Mouse (Mus musculus) thymus, adult 2 months (tissue): ENCODE measurements around the gene Ebf1. TPM values are rescaled to one million over a fixed set of nuclear protein-coding genes. Genes with fewer than 3 reads are reported as not detected.

Experiments
- DNase-seq: peaks from one replicate; pipeline ENCODE4 v3.0.0; 2021
- H3K27ac ChIP-seq: fragments of 200-500 bp; 2 replicates; pipeline ENCODE4 v1.5.1; 2012; ENCODE audit warnings: low read length, control low read depth; ENCODE audit not compliant: control insufficient read depth, insufficient read depth
- H3K27me3 ChIP-seq: fragments of 200-500 bp; 2 replicates; pipeline ENCODE4 v1.6.1; 2012; ENCODE audit warnings: mild to moderate bottlenecking, low read length, moderate library complexity, mixed read lengths; ENCODE audit not compliant: control insufficient read depth, insufficient read depth
- H3K36me3 ChIP-seq: fragments of 200-500 bp; 2 replicates; pipeline ENCODE4 v1.6.1; 2012; ENCODE audit warnings: mild to moderate bottlenecking, low read length, moderate library complexity; ENCODE audit not compliant: control insufficient read depth, insufficient read depth
- H3K4me1 ChIP-seq: fragments of 200-500 bp; replicated peaks from 2 replicates; pipeline ENCODE4 v1.6.1; 2012; ENCODE audit warnings: low read length; ENCODE audit not compliant: control insufficient read depth, insufficient read depth
- H3K4me3 ChIP-seq: fragments of 200-500 bp; 2 replicates; pipeline ENCODE4 v1.5.1; 2012; ENCODE audit warnings: mild to moderate bottlenecking, low read length, control low read depth, moderate library complexity; ENCODE audit not compliant: control insufficient read depth, insufficient read depth
- CTCF ChIP-seq: fragments of 200-500 bp; IDR thresholded peaks from 2 replicates; pipeline ENCODE4 v1.5.1; 2012; ENCODE audit warnings: mild to moderate bottlenecking, control low read depth, low read length, moderate library complexity, borderline replicate concordance; ENCODE audit not compliant: control insufficient read depth, poor library complexity, insufficient read depth; ENCODE audit errors: extremely low read depth
- POLR2A ChIP-seq: fragments of 200-500 bp; IDR thresholded peaks from 2 replicates; pipeline ENCODE4 v1.6.1; 2012; ENCODE audit warnings: mild to moderate bottlenecking, low read length, control low read depth, moderate library complexity; ENCODE audit not compliant: control insufficient read depth, poor library complexity, insufficient read depth; ENCODE audit errors: extremely low read depth
- WGBS: fragments of 180-500 bp; shearing (Covaris S2); methylation state at CpG from one replicate; pipeline ENCODE4 v1.1.7; 2018; 5-methylcytosine and 5-hydroxymethylcytosine counted together
- polyA plus RNA-seq: library from polyadenylated mRNA; depleted of rRNA; stranded (reverse); fragments of >200 nt; gene quantifications from 2 replicates; pipeline ENCODE4 v1.2.3, GENCODE M21; 2012

Gene Ebf1
- polyA plus RNA-seq, 1 experiment: 4.4 TPM

GRCm38 (mm10) chr11:44785063-44785462 is 167.9 kb downstream of the Ebf1 start:
- TF ChIP-seq CTCF: no peak
- no peak for TF ChIP-seq POLR2A

GRCm38 (mm10) chr11:44785479-44785878 is 168.4 kb downstream of the Ebf1 start:
- Histone ChIP-seq H3K4me3 (no peak overlapping the region), H3K27me3 (no peaks in the 10 kb centered on the region), H3K27ac (no peak overlapping the region), H3K36me3 (no peaks in the 10 kb centered on the region), H3K4me1 (no peaks in the 10 kb centered on the region)
- DNase-seq: no peak
- WGBS: 96% methylated on average over 5 of the region's 5 CpGs
- TF ChIP-seq POLR2A (no peak), CTCF (no peak)

More at GRCm38 (mm10) chr11:44785063-44785462, 167.9 kb downstream of the Ebf1 start:
- Histone ChIP-seq H3K36me3 (no peaks in the 10 kb centered on the region), H3K27ac (no peak overlapping the region), H3K27me3 (no peaks in the 10 kb centered on the region), H3K4me1 (no peaks in the 10 kb centered on the region), H3K4me3 (no peak overlapping the region)
- 88% methylated on average over 7 of the region's 7 CpGs for WGBS
- DNase-seq: no peak

GRCm38 (mm10) chr11:44788003-44788402 is 170.9 kb downstream of the Ebf1 start:
- H3K27me3 ChIP-seq: no peaks in the 10 kb centered on the region
- H3K27ac ChIP-seq: no peak overlapping the region
- no peak for TF ChIP-seq POLR2A
- 90% methylated on average over 1 of the region's 1 CpGs for WGBS
- H3K4me3 ChIP-seq: no peak overlapping the region
- no peaks in the 10 kb centered on the region for H3K4me1 ChIP-seq
- no peak for DNase-seq
- no peaks in the 10 kb centered on the region for H3K36me3 ChIP-seq

GRCm38 (mm10) chr11:44792816-44793215 is 175.7 kb downstream of the Ebf1 start:
- no peak for DNase-seq
- H3K4me3 ChIP-seq: no peak overlapping the region
- no peak overlapping the region for H3K27ac ChIP-seq
- no peaks in the 10 kb centered on the region for H3K36me3 ChIP-seq
- 62% methylated on average over 3 of the region's 3 CpGs for whole genome bisulfite sequencing
- TF ChIP-seq CTCF: no peak
- no peak for TF ChIP-seq POLR2A
- no peaks in the 10 kb centered on the region for H3K27me3 ChIP-seq
- H3K4me1 ChIP-seq: no peaks in the 10 kb centered on the region

GRCm38 (mm10) chr11:44794883-44795282 is 177.8 kb downstream of the Ebf1 start:
- 96% methylated on average over 4 of the region's 4 CpGs for WGBS
- no peaks in the 10 kb centered on the region for H3K4me1 ChIP-seq
- H3K4me3 ChIP-seq: no peak overlapping the region
- H3K27ac ChIP-seq: no peak overlapping the region
- no peak for DNase-seq
- H3K27me3 ChIP-seq: no peaks in the 10 kb centered on the region
- TF ChIP-seq CTCF (no peak), POLR2A (no peak)
- no peaks in the 10 kb centered on the region for H3K36me3 ChIP-seq

- no peak for DNase-seq
- H3K27ac ChIP-seq: no peak overlapping the region
- no peaks in the 10 kb centered on the region for H3K4me1 ChIP-seq
- no peaks in the 10 kb centered on the region for H3K27me3 ChIP-seq
- no peaks in the 10 kb centered on the region for H3K36me3 ChIP-seq
- TF ChIP-seq POLR2A: no peak
- TF ChIP-seq CTCF: no peak
- WGBS: 91% methylated on average over 3 of the region's 3 CpGs
- no peak overlapping the region for H3K4me3 ChIP-seq
Observed at GRCm38 (mm10) chr11:44795767-44796166, 178.7 kb downstream of the Ebf1 start.

GRCm38 (mm10) chr11:44798270-44798669 is 181.2 kb downstream of the Ebf1 start:
- no peaks in the 10 kb centered on the region for H3K4me1 ChIP-seq
- no peaks in the 10 kb centered on the region for H3K27me3 ChIP-seq
- no peak overlapping the region for H3K4me3 ChIP-seq
- no peak overlapping the region for H3K27ac ChIP-seq
- TF ChIP-seq POLR2A (no peak), CTCF (no peak)
- H3K36me3 ChIP-seq: no peaks in the 10 kb centered on the region
- 89% methylated on average over 3 of the region's 3 CpGs for WGBS
- DNase-seq: no peak
